Mouse (Mus musculus): ENCODE results near the gene Mss51. TPM values are rescaled to one million over a fixed set of nuclear protein-coding genes. Genes with fewer than 3 reads are reported as not detected.

The Mss51 gene
- polyA plus RNA-seq, 1 experiment from 2014 or later = 0.55 TPM

- 94% methylated on average over 5 of the region's 5 CpGs for WGBS
Observed at GRCm38 (mm10) chr14:20486031-20486430, 10.7 kb downstream of the Mss51 start.

GRCm38 (mm10) chr14:20482051-20482751 lies 14.5 kb downstream of the Mss51 start:
- Histone ChIP-seq H3K4me1 (ENCODE audit: insufficient read depth, low read length) (peaks cover 3% of the 10 kb centered on the region; the same call in 1 of the 2 replicates), H3K27me3 (ENCODE audit: insufficient read depth, low read length) (no peaks in the 10 kb centered on the region), H3K36me3 (ENCODE audit: insufficient read depth, low read length) (peaks cover 16% of the 10 kb centered on the region; the same call in 1 of the 2 replicates), H3K4me2 (replicated peaks; ENCODE audit: low read depth, low read length) (no peak overlapping the region), H3K9me3 (ENCODE audit: low read length) (no peaks in the 10 kb centered on the region), H3K4me3 (ENCODE audit: low read length) (no peak overlapping the region), H3K9ac (replicated peaks; ENCODE audit: low read length) (no peak overlapping the region), H3K27ac (ENCODE audit: low read length) (no peak overlapping the region)
- ATAC-seq (ENCODE audit: low FRiP score, low TSS enrichment) = no peak
- 87% methylated on average over 7 of the region's 7 CpGs for WGBS

More at GRCm38 (mm10) chr14:20486031-20486430, 10.7 kb downstream of the Mss51 start:
- H3K27ac ChIP-seq (ENCODE audit: low read length) = no peak overlapping the region
- H3K4me1 ChIP-seq (ENCODE audit: insufficient read depth, low read length) = no peaks in the 10 kb centered on the region; the same call in 1 of the 2 replicates
- no peak overlapping the region for H3K4me2 ChIP-seq (replicated peaks; ENCODE audit: low read depth, low read length)
- no peak overlapping the region for H3K9ac ChIP-seq (replicated peaks; ENCODE audit: low read length)
- H3K9me3 ChIP-seq (ENCODE audit: low read length) = no peaks in the 10 kb centered on the region
- ATAC-seq (ENCODE audit: low FRiP score, low TSS enrichment) = no peak
- H3K27me3 ChIP-seq (ENCODE audit: insufficient read depth, low read length) = no peaks in the 10 kb centered on the region
- H3K36me3 ChIP-seq (ENCODE audit: insufficient read depth, low read length) = peaks cover 20% of the 10 kb centered on the region; the same call in 1 of the 2 replicates
- no peak overlapping the region for H3K4me3 ChIP-seq (ENCODE audit: low read length)

DNA sequence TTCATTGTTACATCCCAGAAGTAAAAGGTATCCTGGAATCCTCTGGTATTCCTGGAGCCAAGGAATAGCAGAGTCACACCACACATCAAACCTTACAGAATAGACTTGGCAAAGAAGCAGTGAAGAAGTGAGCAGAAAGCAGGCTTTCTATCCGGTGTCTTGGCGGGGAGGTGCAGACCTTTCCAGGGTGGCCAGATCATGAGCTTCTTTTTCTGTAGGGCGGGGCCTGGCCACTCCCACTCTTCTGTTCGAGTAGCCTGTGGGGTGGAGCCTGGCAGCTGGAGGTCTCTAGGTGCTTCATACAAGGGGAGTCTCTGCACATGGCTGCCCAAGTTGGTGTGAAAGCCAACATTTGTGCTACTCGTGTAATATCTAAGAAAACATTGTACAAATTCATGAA lies 15.5 kb downstream of the Mss51 start:
- no peak overlapping the region for H3K4me2 ChIP-seq (replicated peaks; ENCODE audit: low read depth, low read length)
- 21% methylated on average over 5 of the region's 5 CpGs for WGBS
- peaks cover 3% of the 10 kb centered on the region; the same call in 1 of the 2 replicates for H3K4me1 ChIP-seq (ENCODE audit: insufficient read depth, low read length)
- peaks cover 16% of the 10 kb centered on the region; the same call in 1 of the 2 replicates for H3K36me3 ChIP-seq (ENCODE audit: insufficient read depth, low read length)
- no peak for ATAC-seq (ENCODE audit: low FRiP score, low TSS enrichment)
- H3K9me3 ChIP-seq (ENCODE audit: low read length) = no peaks in the 10 kb centered on the region
- H3K27ac ChIP-seq (ENCODE audit: low read length) = no peak overlapping the region
- H3K4me3 ChIP-seq (ENCODE audit: low read length) = no peak overlapping the region
- H3K9ac ChIP-seq (replicated peaks; ENCODE audit: low read length) = no peak overlapping the region
- H3K27me3 ChIP-seq (ENCODE audit: insufficient read depth, low read length) = no peaks in the 10 kb centered on the region

DNA sequence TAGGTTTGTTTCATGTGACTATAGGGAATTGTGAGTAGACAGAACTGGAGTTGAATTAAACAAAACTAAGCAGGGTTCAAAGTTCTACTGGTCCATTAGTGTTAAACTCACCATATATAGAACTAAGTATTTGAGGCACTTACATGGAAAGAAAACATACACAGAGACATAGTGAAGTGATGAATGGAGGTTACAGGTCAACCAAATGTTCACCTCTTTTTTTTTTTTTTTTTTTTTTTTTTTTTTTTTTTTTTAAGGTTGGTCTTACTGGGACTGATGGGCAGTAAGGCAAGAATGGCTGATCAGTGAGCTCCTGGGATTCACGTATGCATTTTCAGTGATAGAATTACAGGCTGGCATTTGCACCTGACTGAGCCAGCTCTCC lies 16.5 kb downstream of the Mss51 start:
- H3K36me3 ChIP-seq (ENCODE audit: insufficient read depth, low read length) = peaks cover 16% of the 10 kb centered on the region; the same call in 1 of the 2 replicates
- ATAC-seq (ENCODE audit: low FRiP score, low TSS enrichment) = no peak; the same call in 1 of the 2 replicates

DNA sequence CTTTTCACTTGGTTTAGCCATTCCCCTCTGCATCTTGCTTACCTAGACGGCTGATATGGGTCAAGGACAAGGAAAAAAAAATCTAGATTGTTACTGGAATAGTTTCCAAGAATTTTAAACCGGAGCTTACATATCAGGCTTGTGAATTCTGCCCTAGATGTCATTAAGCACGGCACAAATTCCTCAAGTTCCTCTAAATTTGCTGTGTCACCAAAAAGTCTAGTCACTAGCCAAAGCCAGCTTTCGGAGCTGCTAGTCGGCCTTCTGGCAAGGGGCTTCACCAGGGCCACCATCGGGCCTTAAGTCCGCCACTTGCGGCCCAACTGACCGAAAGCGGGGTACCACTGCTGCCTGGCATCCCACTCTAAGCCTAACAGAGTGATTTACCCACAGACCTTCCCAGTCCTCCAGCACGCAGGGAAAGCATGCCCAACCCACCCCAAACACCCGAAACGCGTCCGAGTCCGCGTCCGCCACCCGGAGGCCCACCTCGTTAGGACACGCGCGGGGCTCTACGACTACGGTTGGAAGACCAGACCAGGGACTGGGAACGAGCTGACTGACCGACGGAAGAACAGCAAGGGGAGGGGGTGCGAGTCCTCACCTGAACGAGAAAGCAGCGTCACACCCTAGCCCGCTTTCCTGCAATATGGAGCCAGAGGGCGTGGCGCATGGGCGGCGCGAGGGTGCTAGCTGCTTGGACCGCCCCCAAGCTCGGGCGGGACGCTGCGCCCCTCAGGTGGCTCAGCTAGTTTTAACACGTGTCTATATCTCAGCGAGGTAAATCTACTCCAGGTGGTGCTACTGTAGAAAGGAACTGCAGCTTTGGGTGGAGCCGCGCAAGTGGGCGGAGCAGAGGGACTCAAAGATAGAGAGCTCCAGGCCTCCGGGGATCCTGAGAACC lies 17.2 kb downstream of the Mss51 start, which contains the start of gene Anxa7:
TSS of gene Anxa7 (minus strand) at position 843 of the 904 bp plus-strand sequence.
- Histone ChIP-seq H3K4me2 (replicated peaks; ENCODE audit: low read depth, low read length) (peak within 1 kb of the TSS; percentile 86), H3K36me3 (ENCODE audit: insufficient read depth, low read length) (peaks cover 10% of the 10 kb centered on the region; the same call in 1 of the 2 replicates), H3K27ac (ENCODE audit: low read length) (peak within 1 kb of the TSS; percentile 69), H3K4me3 (ENCODE audit: low read length) (peak within 1 kb of the TSS; percentile 85), H3K4me1 (ENCODE audit: insufficient read depth, low read length) (peaks cover 3% of the 10 kb centered on the region; the same call in 1 of the 2 replicates), H3K9me3 (ENCODE audit: low read length) (no peaks in the 10 kb centered on the region), H3K27me3 (ENCODE audit: insufficient read depth, low read length) (no peaks in the 10 kb centered on the region), H3K9ac (replicated peaks; ENCODE audit: low read length) (peak within 1 kb of the TSS; percentile 84)
- under 1% methylated on average over 48 of the region's 48 CpGs for WGBS
- ATAC-seq (ENCODE audit: low FRiP score, low TSS enrichment) = peak; percentile 94

More for the DNA sequence above, 16.5 kb downstream of the Mss51 start:
- Histone ChIP-seq H3K27ac (ENCODE audit: low read length) (no peak overlapping the region), H3K4me1 (ENCODE audit: insufficient read depth, low read length) (peaks cover 3% of the 10 kb centered on the region; the same call in 1 of the 2 replicates), H3K9me3 (ENCODE audit: low read length) (no peaks in the 10 kb centered on the region), H3K27me3 (ENCODE audit: insufficient read depth, low read length) (no peaks in the 10 kb centered on the region), H3K4me3 (ENCODE audit: low read length) (peak overlapping the region; percentile 85), H3K4me2 (replicated peaks; ENCODE audit: low read depth, low read length) (peak overlapping the region; percentile 86), H3K9ac (replicated peaks; ENCODE audit: low read length) (peak overlapping the region; percentile 84; the same call in 1 of the 2 replicates)
- WGBS = 57% methylated on average over 1 of the region's 1 CpGs

DNA sequence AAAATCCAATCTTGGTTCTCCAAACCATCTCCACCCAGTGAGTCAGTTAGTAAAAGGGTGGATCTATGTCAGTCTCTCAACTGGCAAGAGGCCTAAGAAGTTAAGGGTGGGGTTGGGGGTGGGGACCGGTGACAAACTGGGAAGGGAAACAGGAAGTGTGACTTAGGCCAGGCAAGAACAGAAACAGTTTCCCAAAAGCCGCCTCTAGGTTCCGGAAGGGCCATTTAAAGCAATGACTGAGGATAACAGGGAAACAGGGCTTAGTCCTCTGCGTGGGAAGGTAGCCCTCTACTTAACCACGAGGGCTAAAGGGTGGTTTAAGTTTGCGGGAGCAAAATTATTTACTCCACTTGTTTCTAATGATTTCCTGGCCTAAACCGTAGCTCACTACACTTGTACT lies 17.9 kb downstream of the Mss51 start:
- 11% methylated on average over 7 of the region's 7 CpGs for WGBS
- Histone ChIP-seq H3K4me3 (ENCODE audit: low read length) (peak overlapping the region; percentile 85), H3K4me2 (replicated peaks; ENCODE audit: low read depth, low read length) (peak overlapping the region; percentile 86), H3K27me3 (ENCODE audit: insufficient read depth, low read length) (no peaks in the 10 kb centered on the region), H3K36me3 (ENCODE audit: insufficient read depth, low read length) (0 out of 2 replicates have a peak, but pooled peaks cover 3% of the 10 kb centered on the region), H3K4me1 (ENCODE audit: insufficient read depth, low read length) (peaks cover 9% of the 10 kb centered on the region; the same call in 1 of the 2 replicates), H3K9me3 (ENCODE audit: low read length) (no peaks in the 10 kb centered on the region), H3K27ac (ENCODE audit: low read length) (peak overlapping the region; percentile 69), H3K9ac (replicated peaks; ENCODE audit: low read length) (peak overlapping the region; percentile 84)
- ATAC-seq (ENCODE audit: low FRiP score, low TSS enrichment) = no peak

DNA sequence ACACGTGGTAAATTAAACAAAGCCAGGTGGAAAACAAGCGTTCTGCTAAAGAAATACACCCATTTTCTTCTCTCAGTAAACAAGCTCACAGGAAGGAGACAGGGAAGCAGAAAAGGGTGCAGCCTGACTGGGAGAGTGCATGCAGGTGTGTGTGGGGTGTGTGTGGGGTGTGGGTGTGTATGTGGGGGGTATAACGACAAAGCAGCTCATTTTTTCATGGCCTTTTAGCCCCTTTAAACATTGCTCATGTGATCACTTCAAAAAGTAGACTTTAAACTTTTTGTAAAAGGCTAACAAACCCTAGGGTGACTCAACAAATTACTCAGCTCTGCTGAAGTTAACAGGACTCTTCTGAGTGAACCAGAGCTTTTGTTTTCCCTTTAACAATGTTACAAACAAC lies 18.3 kb downstream of the Mss51 start:
- Histone ChIP-seq H3K4me2 (replicated peaks; ENCODE audit: low read depth, low read length) (peak overlapping the region; percentile 86), H3K27me3 (ENCODE audit: insufficient read depth, low read length) (no peaks in the 10 kb centered on the region), H3K9ac (replicated peaks; ENCODE audit: low read length) (no peak overlapping the region), H3K4me1 (ENCODE audit: insufficient read depth, low read length) (peaks cover 9% of the 10 kb centered on the region; the same call in 1 of the 2 replicates), H3K4me3 (ENCODE audit: low read length) (peak overlapping the region; percentile 85), H3K36me3 (ENCODE audit: insufficient read depth, low read length) (0 out of 2 replicates have a peak, but pooled peaks cover 3% of the 10 kb centered on the region), H3K9me3 (ENCODE audit: low read length) (no peaks in the 10 kb centered on the region), H3K27ac (ENCODE audit: low read length) (peak overlapping the region; percentile 69; the same call in 1 of the 2 replicates)
- no peak for ATAC-seq (ENCODE audit: low FRiP score, low TSS enrichment)
- WGBS = 39% methylated on average over 3 of the region's 3 CpGs

- Histone ChIP-seq H3K27ac (ENCODE audit: low read length) (no peak overlapping the region), H3K27me3 (ENCODE audit: insufficient read depth, low read length) (no peaks in the 10 kb centered on the region), H3K4me1 (ENCODE audit: insufficient read depth, low read length) (peaks cover 9% of the 10 kb centered on the region; the same call in 1 of the 2 replicates), H3K4me3 (ENCODE audit: low read length) (no peak overlapping the region), H3K36me3 (ENCODE audit: insufficient read depth, low read length) (no peaks in the 10 kb centered on the region), H3K9ac (replicated peaks; ENCODE audit: low read length) (no peak overlapping the region), H3K4me2 (replicated peaks; ENCODE audit: low read depth, low read length) (peak overlapping the region; percentile 7; the same call in 1 of the 2 replicates), H3K9me3 (ENCODE audit: low read length) (no peaks in the 10 kb centered on the region)
- no peak for ATAC-seq (ENCODE audit: low FRiP score, low TSS enrichment)
- WGBS = 53% methylated on average over 4 of the region's 4 CpGs
Observed at GRCm38 (mm10) chr14:20477261-20478025, 19.3 kb downstream of the Mss51 start.

GRCm38 (mm10) chr14:20460216-20460615 lies 36.5 kb downstream of the Mss51 start:
- no peak for ATAC-seq (ENCODE audit: low FRiP score, low TSS enrichment)
- no peak overlapping the region for H3K4me3 ChIP-seq (ENCODE audit: low read length)
- WGBS = 89% methylated on average over 14 of the region's 14 CpGs
- H3K4me1 ChIP-seq (ENCODE audit: insufficient read depth, low read length) = no peaks in the 10 kb centered on the region
- no peak overlapping the region for H3K27ac ChIP-seq (ENCODE audit: low read length)
- H3K36me3 ChIP-seq (ENCODE audit: insufficient read depth, low read length) = peaks cover 55% of the 10 kb centered on the region
- no peak overlapping the region for H3K9ac ChIP-seq (replicated peaks; ENCODE audit: low read length)
- H3K4me2 ChIP-seq (replicated peaks; ENCODE audit: low read depth, low read length) = no peak overlapping the region
- no peaks in the 10 kb centered on the region for H3K9me3 ChIP-seq (ENCODE audit: low read length)
- H3K27me3 ChIP-seq (ENCODE audit: insufficient read depth, low read length) = no peaks in the 10 kb centered on the region

Measured in kidney, embryonic 16.5 days (tissue).